Mouse (Mus musculus) myocyte (in vitro differentiated cells): ENCODE data around the gene Ms4a10. TPM values are rescaled to one million over a fixed set of nuclear protein-coding genes. Genes with fewer than 3 reads are reported as not detected.

Experiments
- H3K27me3 ChIP-seq: one replicate; pipeline ENCODE4 v1.6.1; 2011; ENCODE audit not compliant: control insufficient read depth, insufficient read depth, insufficient read length
- H3K36me3 ChIP-seq: one replicate; pipeline ENCODE4 v1.6.1; 2011; ENCODE audit not compliant: control insufficient read depth, insufficient read depth
- H3K4me2 ChIP-seq: one replicate; pipeline ENCODE4 v1.6.1; 2011; ENCODE audit warnings: low read depth, control low read depth
- H3K4me3 ChIP-seq: one replicate; pipeline ENCODE4 v1.5.1; 2011; ENCODE audit warnings: mild to moderate bottlenecking, control low read depth, moderate library complexity
- H3K79me2 ChIP-seq: one replicate; pipeline ENCODE4 v1.6.1; 2011; ENCODE audit not compliant: control insufficient read depth, insufficient read depth
- H3ac ChIP-seq: one replicate; pipeline ENCODE4 v1.6.1; 2011; ENCODE audit not compliant: control insufficient read depth, insufficient read length
- CEBPB ChIP-seq: IDR thresholded peaks from 2 replicates; pipeline ENCODE4 v1.6.1; 2011; ENCODE audit warnings: mild to moderate bottlenecking, moderate library complexity; ENCODE audit not compliant: poor library complexity, insufficient read depth, severe bottlenecking
- E2F4 ChIP-seq: IDR thresholded peaks from one replicate; pipeline ENCODE4 v1.6.1; 2011; ENCODE audit warnings: mild to moderate bottlenecking, control low read depth, moderate library complexity; ENCODE audit not compliant: insufficient read depth
- MAX ChIP-seq: IDR thresholded peaks from one replicate; pipeline ENCODE4 v1.6.1; 2011; ENCODE audit warnings: low read depth, mild to moderate bottlenecking, control low read depth
- MYOD1 ChIP-seq, 3 experiments: IDR thresholded peaks; one replicate each; pipeline ENCODE4 v1.6.1; 2011; ENCODE audit warnings: control low read depth in 2 of 3, low read depth in 2 of 3, mild to moderate bottlenecking in 2 of 3, moderate library complexity in 1 of 3; ENCODE audit not compliant: insufficient read length in 2 of 3, control insufficient read depth in 1 of 3
- MYOG ChIP-seq, 3 experiments: IDR thresholded peaks; one replicate each; pipeline ENCODE4 v1.6.1; 2011; ENCODE audit warnings: control low read depth in 2 of 3, low read depth in 2 of 3, mild to moderate bottlenecking in 2 of 3; ENCODE audit not compliant: insufficient read length in 2 of 3, control insufficient read depth in 1 of 3, insufficient read depth in 1 of 3
- POLR2A ChIP-seq: IDR thresholded peaks from one replicate; pipeline ENCODE4 v1.6.1; 2011; ENCODE audit warnings: low read depth, mild to moderate bottlenecking, control low read depth, moderate library complexity; ENCODE audit not compliant: insufficient read length
- POLR2AphosphoS2 ChIP-seq: IDR thresholded peaks from one replicate; pipeline ENCODE4 v1.6.1; 2011; ENCODE audit warnings: low read depth, control low read depth; ENCODE audit not compliant: insufficient read length
- REST ChIP-seq: IDR thresholded peaks from one replicate; pipeline ENCODE4 v1.6.1; 2011; ENCODE audit warnings: mild to moderate bottlenecking, control low read depth, moderate library complexity; ENCODE audit not compliant: insufficient read depth, insufficient read length
- SRF ChIP-seq: IDR thresholded peaks from one replicate; pipeline ENCODE4 v1.6.1; 2011; ENCODE audit warnings: low read depth; ENCODE audit not compliant: control insufficient read depth, insufficient read length
- TCF12 ChIP-seq: IDR thresholded peaks from one replicate; pipeline ENCODE4 v1.6.1; 2011; ENCODE audit warnings: mild to moderate bottlenecking, control low read depth; ENCODE audit not compliant: poor library complexity, insufficient read depth, severe bottlenecking
- TCF3 ChIP-seq: IDR thresholded peaks from one replicate; pipeline ENCODE4 v1.6.1; 2011; ENCODE audit warnings: low read depth, control low read depth; ENCODE audit not compliant: insufficient read length
- USF1 ChIP-seq: IDR thresholded peaks from one replicate; pipeline ENCODE4 v1.6.1; 2011; ENCODE audit warnings: low read depth, mild to moderate bottlenecking, control low read depth, moderate library complexity
- polyA plus RNA-seq: library from polyadenylated mRNA; unstranded; fragments of >200 nt; fragmentation: generic; extraction: Trizol; gene quantifications from one replicate; pipeline ENCODE4 v1.2.1, GENCODE M21; 2012; ENCODE audit warnings: missing spikeins

Gene Ms4a10
- polyA plus RNA-seq, 1 experiment = 0.30 TPM

- Histone ChIP-seq H3K27me3 (no peaks in the 10 kb centered on the region), H3K4me2 (no peak overlapping the region), H3K4me3 (no peak overlapping the region), H3K36me3 (no peaks in the 10 kb centered on the region), H3ac (no peak overlapping the region), H3K79me2 (no peaks in the 10 kb centered on the region)
- TF ChIP-seq POLR2A (no peak), SRF (peak; percentile 87), MYOD1 (IDR thresholded peaks at IDR 0.05; ENCODE audit: control insufficient read depth in 1 of 3, insufficient read length in 2 of 3, low read depth in 2 of 3) (peak in 1 of 3 experiments; percentile 9), USF1 (no peak)
Observed at GRCm38 (mm10) chr19:10976318-10976717, 1.8 kb upstream of the Ms4a10 start.

GRCm38 (mm10) chr19:10975187-10975586 lies 717 bp upstream of the Ms4a10 start:
- no peaks in the 10 kb centered on the region for H3K36me3 ChIP-seq
- H3K4me2 ChIP-seq = peak overlapping the region; percentile 54
- no peak overlapping the region for H3K4me3 ChIP-seq
- no peaks in the 10 kb centered on the region for H3K79me2 ChIP-seq
- H3K27me3 ChIP-seq = no peaks in the 10 kb centered on the region
- TF ChIP-seq CEBPB (no peak), USF1 (peak; percentile 70)
- no peak overlapping the region for H3ac ChIP-seq

GRCm38 (mm10) chr19:10973187-10973586 lies 1.3 kb downstream of the Ms4a10 start:
- H3K79me2 ChIP-seq = no peaks in the 10 kb centered on the region
- no peak overlapping the region for H3K4me3 ChIP-seq
- no peak for TF ChIP-seq TCF3
- no peak for TF ChIP-seq E2F4
- TF ChIP-seq USF1 = no peak
- TF ChIP-seq TCF12 = no peak
- TF ChIP-seq MAX = no peak
- TF ChIP-seq SRF = no peak
- TF ChIP-seq POLR2AphosphoS2 = no peak
- TF ChIP-seq MYOD1 (IDR thresholded peaks at IDR 0.05; ENCODE audit: control insufficient read depth in 1 of 3, insufficient read length in 2 of 3, low read depth in 2 of 3) = no peak
- TF ChIP-seq POLR2A = no peak
- no peak for TF ChIP-seq MYOG (IDR thresholded peaks at IDR 0.05; ENCODE audit: control insufficient read depth in 1 of 3, insufficient read depth in 1 of 3, insufficient read length in 2 of 3, low read depth in 2 of 3)
- no peak for TF ChIP-seq CEBPB
- no peak for TF ChIP-seq REST
- no peak overlapping the region for H3K4me2 ChIP-seq
- H3K36me3 ChIP-seq = no peaks in the 10 kb centered on the region
- H3ac ChIP-seq = no peak overlapping the region
- peaks cover 5% of the 10 kb centered on the region for H3K27me3 ChIP-seq

GRCm38 (mm10) chr19:10972660-10973059 lies 1.8 kb downstream of the Ms4a10 start:
- Histone ChIP-seq H3K27me3 (peaks cover 8% of the 10 kb centered on the region), H3ac (no peak overlapping the region), H3K4me3 (no peak overlapping the region), H3K36me3 (no peaks in the 10 kb centered on the region), H3K4me2 (no peak overlapping the region), H3K79me2 (no peaks in the 10 kb centered on the region)
- TF ChIP-seq POLR2A (no peak), E2F4 (no peak), MAX (no peak), REST (no peak), USF1 (no peak), TCF3 (no peak), MYOG (IDR thresholded peaks at IDR 0.05; ENCODE audit: control insufficient read depth in 1 of 3, insufficient read depth in 1 of 3, insufficient read length in 2 of 3, low read depth in 2 of 3) (no peak), MYOD1 (IDR thresholded peaks at IDR 0.05; ENCODE audit: control insufficient read depth in 1 of 3, insufficient read length in 2 of 3, low read depth in 2 of 3) (no peak), CEBPB (no peak)

- H3K79me2 ChIP-seq = no peaks in the 10 kb centered on the region
- H3K27me3 ChIP-seq = peaks cover 29% of the 10 kb centered on the region
- H3K4me2 ChIP-seq = no peak overlapping the region
- H3K4me3 ChIP-seq = no peak overlapping the region
- no peaks in the 10 kb centered on the region for H3K36me3 ChIP-seq
- H3ac ChIP-seq = no peak overlapping the region
- TF ChIP-seq TCF12 (no peak), POLR2A (no peak), POLR2AphosphoS2 (no peak), SRF (no peak), MYOD1 (IDR thresholded peaks at IDR 0.05; ENCODE audit: control insufficient read depth in 1 of 3, insufficient read length in 2 of 3, low read depth in 2 of 3) (no peak), CEBPB (no peak), MYOG (IDR thresholded peaks at IDR 0.05; ENCODE audit: control insufficient read depth in 1 of 3, insufficient read depth in 1 of 3, insufficient read length in 2 of 3, low read depth in 2 of 3) (no peak), REST (no peak), USF1 (no peak), MAX (no peak), E2F4 (no peak), TCF3 (no peak)
Observed at GRCm38 (mm10) chr19:10970457-10970856, 4.0 kb downstream of the Ms4a10 start.
